ENCODE assay signal across 10 mouse cellular contexts in the genomic region with DNA sequence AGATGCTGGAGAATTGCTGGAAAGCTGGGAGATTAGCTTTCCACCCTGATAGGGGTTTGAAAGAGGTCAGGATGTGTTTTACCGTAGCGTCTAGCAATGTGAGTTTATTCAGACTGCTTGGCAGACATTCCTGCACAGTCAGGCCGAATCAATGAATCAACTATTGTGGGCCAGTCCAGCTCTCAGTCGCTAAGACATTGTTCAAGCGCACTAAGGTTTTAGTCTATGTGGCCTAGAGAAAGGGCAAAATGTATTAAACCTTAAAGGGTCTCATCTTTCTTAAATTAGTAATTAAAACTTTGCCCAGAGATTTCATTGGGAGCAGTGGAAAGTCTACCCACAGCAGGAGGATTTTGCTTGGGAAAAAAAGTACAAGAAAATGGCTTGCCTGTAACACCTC. TPM values are rescaled to one million over a fixed set of nuclear protein-coding genes. Genes with fewer than 3 reads are reported as not detected.
DNase-seq lines count a peak whose midpoint lies in the region; ATAC-seq and TF ChIP-seq lines count a peak whose summit lies in the region.
"Had no signal": no experiment of that assay in that cellular context is flagged by ENCODE, and none has a peak within 500 bp of the region (broad histone marks: within the 10 kb centered on the region; RNA-seq: fewer than 3 reads in every experiment).

No protein-coding gene starts in this region.

- no peak overlapping the region for H3K27ac ChIP-seq in liver, adult 2 months (replicated peaks; ENCODE audit: insufficient read depth, low read depth, low read length)
- H3K27ac ChIP-seq in liver, embryonic 11.5 days (ENCODE audit: low read depth, low read length) = no peak overlapping the region
- peak overlapping the region; percentile 1; the same call in 1 of the 2 replicates for H3K27ac ChIP-seq in kidney, embryonic 16.5 days (ENCODE audit: low read length)
- H3K27ac ChIP-seq in neural tube, embryonic 13.5 days (replicated peaks) = peak overlapping the region; percentile 34
- no peak overlapping the region for H3K27ac ChIP-seq in heart, adult 2 months

- H3K79me2 ChIP-seq in liver, adult 2 months (ENCODE audit: control insufficient read depth, insufficient read depth, low read length) = peaks cover 2% of the 10 kb centered on the region; the same call in 1 of the 2 replicates
- H3K79me2 ChIP-seq in heart, adult 2 months (replicated peaks; ENCODE audit: control insufficient read depth, insufficient read depth, low read length) = no peaks in the 10 kb centered on the region

- H3K9me3 ChIP-seq in liver, embryonic 11.5 days (ENCODE audit: control insufficient read depth, low read length) = no peaks in the 10 kb centered on the region
- H3K9me3 ChIP-seq in kidney, embryonic 16.5 days (ENCODE audit: low read length) = no peaks in the 10 kb centered on the region
- H3K9me3 ChIP-seq in neural tube, embryonic 13.5 days = no peaks in the 10 kb centered on the region

- no peaks in the 10 kb centered on the region for H3K36me3 ChIP-seq in liver, adult 2 months (ENCODE audit: control insufficient read depth, insufficient read depth, low read length)
- H3K36me3 ChIP-seq in liver, embryonic 11.5 days (ENCODE audit: control insufficient read depth, insufficient read depth, low read length) = no peaks in the 10 kb centered on the region
- H3K36me3 ChIP-seq in kidney, embryonic 16.5 days (ENCODE audit: insufficient read depth, low read length) = no peaks in the 10 kb centered on the region
- no peaks in the 10 kb centered on the region for H3K36me3 ChIP-seq in neural tube, embryonic 13.5 days
- no peaks in the 10 kb centered on the region for H3K36me3 ChIP-seq in heart, adult 2 months (ENCODE audit: control insufficient read depth, insufficient read depth, low read length)

- no peak for TF ChIP-seq POLR2A in liver, adult 2 months (IDR thresholded peaks at IDR 0.05; ENCODE audit: extremely low read depth, insufficient read depth, low read length)
- TF ChIP-seq POLR2A in heart, adult 2 months (IDR thresholded peaks at IDR 0.05; ENCODE audit: insufficient read depth, low read depth, low read length) = no peak

- 5% methylated on average over 5 of the region's 5 CpGs for WGBS in liver, adult 2 months
- WGBS in liver, embryonic 11.5 days = 71% methylated on average over 5 of the region's 5 CpGs
- WGBS in kidney, embryonic 16.5 days = 18% methylated on average over 5 of the region's 5 CpGs
- 5% methylated on average over 5 of the region's 5 CpGs for WGBS in neural tube, embryonic 13.5 days
- WGBS in heart, adult 2 months = 35% methylated on average over 5 of the region's 5 CpGs

- H3K9ac ChIP-seq in liver, adult 2 months (ENCODE audit: low read depth, low read length) = no peak overlapping the region
- no peak overlapping the region for H3K9ac ChIP-seq in liver, embryonic 11.5 days (ENCODE audit: low read depth, low read length)
- peak overlapping the region; percentile 33; the same call in 1 of the 2 replicates for H3K9ac ChIP-seq in kidney, embryonic 16.5 days (replicated peaks; ENCODE audit: low read length)
- H3K9ac ChIP-seq in neural tube, embryonic 13.5 days = no peak overlapping the region
- no peak overlapping the region for H3K9ac ChIP-seq in heart, adult 2 months (ENCODE audit: low read depth, low read length)

- H3K4me2 ChIP-seq in liver, embryonic 11.5 days = no peak overlapping the region
- peak overlapping the region; percentile 19; the same call in 1 of the 2 replicates for H3K4me2 ChIP-seq in kidney, embryonic 16.5 days (replicated peaks; ENCODE audit: low read depth, low read length)
- H3K4me2 ChIP-seq in neural tube, embryonic 13.5 days = peak overlapping the region; percentile 23

- H3K4me3 ChIP-seq in liver, adult 2 months (ENCODE audit: insufficient read depth, low read depth, low read length) = no peak overlapping the region
- H3K4me3 ChIP-seq in liver, embryonic 11.5 days (ENCODE audit: low read depth, low read length) = no peak overlapping the region
- H3K4me3 ChIP-seq in kidney, embryonic 16.5 days (ENCODE audit: low read length) = no peak overlapping the region
- H3K4me3 ChIP-seq in neural tube, embryonic 13.5 days = no peak overlapping the region
- no peak overlapping the region for H3K4me3 ChIP-seq in heart, adult 2 months

- DNase-seq in liver, adult 2 months (ENCODE audit: extremely low read depth, low read depth, low spot score) = peak; percentile 76
- no peak for DNase-seq in liver, embryonic 11.5 days (ENCODE audit: low spot score)
- DNase-seq in fibroblast of lung, adult 2 months (ENCODE audit: low read depth) = peak; percentile 88
- no peak for DNase-seq in adrenal gland, postnatal 14 days
- no peak for DNase-seq in urinary bladder, adult 2 months (ENCODE audit: low spot score)
- DNase-seq in heart, adult 2 months = no peak
- DNase-seq: adrenal gland, adult 2 months; thymus, adult 2 months had no signal

- H3K27me3 ChIP-seq in liver, adult 2 months (ENCODE audit: control insufficient read depth, insufficient read depth, low read length) = no peaks in the 10 kb centered on the region
- no peaks in the 10 kb centered on the region for H3K27me3 ChIP-seq in liver, embryonic 11.5 days (replicated peaks; ENCODE audit: control insufficient read depth, insufficient read depth, low read length)
- no peaks in the 10 kb centered on the region for H3K27me3 ChIP-seq in kidney, embryonic 16.5 days (ENCODE audit: insufficient read depth, low read length)
- no peaks in the 10 kb centered on the region for H3K27me3 ChIP-seq in neural tube, embryonic 13.5 days
- H3K27me3 ChIP-seq in heart, adult 2 months (ENCODE audit: control insufficient read depth, insufficient read depth, low read length) = no peaks in the 10 kb centered on the region

- no peak for TF ChIP-seq CTCF in liver, adult 2 months (IDR thresholded peaks at IDR 0.05; ENCODE audit: low read depth, low read length)
- no peak for TF ChIP-seq CTCF in heart, adult 2 months (IDR thresholded peaks at IDR 0.05)

- no peak for TF ChIP-seq EP300 in heart, adult 2 months (IDR thresholded peaks at IDR 0.05; ENCODE audit: insufficient read depth, low read depth, low read length)

- H3K4me1 ChIP-seq in liver, adult 2 months (ENCODE audit: control insufficient read depth, insufficient read depth, low read length) = peaks cover 4% of the 10 kb centered on the region
- no peaks in the 10 kb centered on the region; the same call in 1 of the 2 replicates for H3K4me1 ChIP-seq in liver, embryonic 11.5 days (replicated peaks; ENCODE audit: control insufficient read depth, insufficient read depth, low read length)
- H3K4me1 ChIP-seq in kidney, embryonic 16.5 days (ENCODE audit: insufficient read depth, low read length) = peaks cover 19% of the 10 kb centered on the region
- peaks cover 45% of the 10 kb centered on the region for H3K4me1 ChIP-seq in neural tube, embryonic 13.5 days (replicated peaks)
- 0 out of 2 replicates have a peak, but pooled peaks cover 2% of the 10 kb centered on the region for H3K4me1 ChIP-seq in heart, adult 2 months (ENCODE audit: control insufficient read depth, insufficient read depth, low read length)

- ATAC-seq in liver, embryonic 11.5 days (replicated peaks; ENCODE audit: low FRiP score) = no peak
- ATAC-seq in kidney, embryonic 16.5 days (ENCODE audit: low FRiP score, low TSS enrichment) = no peak; the same call in 1 of the 2 replicates
- ATAC-seq in neural tube, embryonic 13.5 days (ENCODE audit: low read depth) = 0 out of 2 replicates have a peak, but pooled peaks have one; percentile 52

- intact Hi-C loops in heart, adult 2 months (cut with DNase I) = no loop called here

RNA-seq across cellular contexts. Expression of a gene that starts 48.0 kb away (rescaled TPM):
- 43.1 and 50.7 TPM in 2 replicates for total RNA-seq in liver, adult 2 months (2014; rRNA removed)
- 80.8 and 86.1 TPM in 2 replicates for polyA plus RNA-seq in liver, adult 2 months (2012; rRNA removed)
- polyA plus RNA-seq in liver, embryonic 11.5 days (2014; fragmentation: Nextera tagmentation; extraction: Ambion mirVana) = 47.3 and 50.2 TPM in 2 replicates
- polyA plus RNA-seq in kidney, embryonic 16.5 days (2015; fragmentation: Nextera tagmentation; extraction: Ambion mirVana) = 73.5 and 76.7 TPM in 2 replicates
- polyA plus RNA-seq in neural tube, embryonic 13.5 days (2015; fragmentation: Nextera tagmentation; extraction: Ambion mirVana) = 78.4 and 83.1 TPM in 2 replicates
- 5.4 and 8.3 TPM in 2 replicates for total RNA-seq in adrenal gland, postnatal 14 days (2021)
- 0.74 and 0.94 TPM in 2 replicates for polyA plus RNA-seq in urinary bladder, adult 2 months (2012; rRNA removed)
- total RNA-seq in heart, adult 2 months (2021) = 1 to 10 TPM; 5.4 to 5.9 TPM
- polyA plus RNA-seq in heart, adult 2 months (2012; rRNA removed) = 4.5 and 15.8 TPM in 2 replicates

Comparison
In these comparisons a context has a peak if more than half of its experiments do, and no peak if none do; other contexts are left out.
1. DNase-seq: peak in liver, adult 2 months (single experiment) and fibroblast of lung, adult 2 months (single experiment); none in liver, embryonic 11.5 days (single experiment), adrenal gland, postnatal 14 days (single experiment), urinary bladder, adult 2 months (single experiment) and heart, adult 2 months (0 of 2).
2. H3K27ac ChIP-seq: peak in kidney, embryonic 16.5 days (single experiment) and neural tube, embryonic 13.5 days (single experiment); none in liver, adult 2 months (single experiment), liver, embryonic 11.5 days (single experiment) and heart, adult 2 months (single experiment).